Mouse (Mus musculus): ENCODE measurements around the gene Gm45021.
A peak's percentile ranks its signal among the peaks of the same experiment; 100 is the strongest.

Gm45021 gene

GRCm38 (mm10) chr6:48572572-48573061 lies 16.8 kb upstream of the Gm45021 start, which contains the start of gene Rarres2:
Rarres2 (minus strand) TSS chr6:48572789.
- DNase-seq (ENCODE audit: low spot score), result peak; percentile 48

- peak; percentile 68 for DNase-seq (ENCODE audit: low spot score)
Observed at GRCm38 (mm10) chr6:48573280-48573679, 16.1 kb upstream of the Gm45021 start.

- DNase-seq (ENCODE audit: low spot score), result no peak
Observed at GRCm38 (mm10) chr6:48573981-48574380, 15.4 kb upstream of the Gm45021 start.

- DNase-seq (ENCODE audit: low spot score), result no peak
Observed at GRCm38 (mm10) chr6:48578736-48579135, 10.7 kb upstream of the Gm45021 start.

GRCm38 (mm10) chr6:48579215-48579648 lies 10.2 kb upstream of the Gm45021 start:
- no peak for DNase-seq (ENCODE audit: low spot score)

- no peak for DNase-seq (ENCODE audit: low spot score)
Observed at GRCm38 (mm10) chr6:48581257-48581656, 8.2 kb upstream of the Gm45021 start.

- peak; percentile 88 for DNase-seq (ENCODE audit: low spot score)
Observed at GRCm38 (mm10) chr6:48582037-48582436, 7.4 kb upstream of the Gm45021 start.

GRCm38 (mm10) chr6:48591221-48591845 lies 1.9 kb downstream of the Gm45021 start:
- DNase-seq (ENCODE audit: low spot score), result no peak

GRCm38 (mm10) chr6:48591871-48592270 lies 2.5 kb downstream of the Gm45021 start:
- no peak for DNase-seq (ENCODE audit: low spot score)

GRCm38 (mm10) chr6:48593158-48594042 lies 4.0 kb downstream of the Gm45021 start, which contains the start of the genes Repin1 and Gm44965:
Repin1 (plus strand) TSS chr6:48593883.
Gm44965 (plus strand) TSS chr6:48593941.
- peak; percentile 94 for DNase-seq (ENCODE audit: low spot score)

GRCm38 (mm10) chr6:48594043-48594738 lies 4.8 kb downstream of the Gm45021 start:
- peak; percentile 81 for DNase-seq (ENCODE audit: low spot score)

GRCm38 (mm10) chr6:48595278-48595677 lies 5.9 kb downstream of the Gm45021 start:
- no peak for DNase-seq (ENCODE audit: low spot score)

GRCm38 (mm10) chr6:48596545-48597232 lies 7.3 kb downstream of the Gm45021 start:
- no peak for DNase-seq (ENCODE audit: low spot score)

GRCm38 (mm10) chr6:48597233-48597625 lies 7.8 kb downstream of the Gm45021 start:
- no peak for DNase-seq (ENCODE audit: low spot score)

- DNase-seq (ENCODE audit: low spot score), result no peak
Observed at GRCm38 (mm10) chr6:48600594-48600993, 11.2 kb downstream of the Gm45021 start.

GRCm38 (mm10) chr6:48601271-48602079 lies 12.1 kb downstream of the Gm45021 start, which contains the start of gene Zfp775:
Zfp775 (plus strand) TSS chr6:48602063.
- DNase-seq (ENCODE audit: low spot score), result peak; percentile 97

GRCm38 (mm10) chr6:48602080-48602741 lies 12.8 kb downstream of the Gm45021 start:
- peak; percentile 62 for DNase-seq (ENCODE audit: low spot score)

GRCm38 (mm10) chr6:48608124-48608523 lies 18.7 kb downstream of the Gm45021 start:
- no peak for DNase-seq (ENCODE audit: low spot score)

GRCm38 (mm10) chr6:48609512-48609911 lies 20.1 kb downstream of the Gm45021 start:
- DNase-seq (ENCODE audit: low spot score), result no peak

- DNase-seq (ENCODE audit: low spot score), result no peak
Observed at GRCm38 (mm10) chr6:48610657-48611056, 21.2 kb downstream of the Gm45021 start.

Measured in embryo, embryonic 10.5 days (tissue).